Mouse (Mus musculus) CH12.LX (cell line): ENCODE measurements around the gene Lmbrd2.

Source experiments
- CTCF ChIP-seq, 2 experiments: IDR thresholded peaks in 1 of 2; conservative IDR thresholded peaks in 1 of 2; 2 replicates each; pipeline ENCODE4 v1.5.1; 2011 to 2012; ENCODE audit warnings: low read depth in 2 of 2, low read length in 2 of 2, improper control_type of control experiment in 1 of 2, inconsistent platforms in 1 of 2, mild to moderate bottlenecking in 1 of 2, moderate library complexity in 1 of 2
- ELF1 ChIP-seq: IDR thresholded peaks from 2 replicates; pipeline ENCODE4 v1.6.1; 2014; ENCODE audit warnings: low read depth, mild to moderate bottlenecking, inconsistent platforms, low read length, improper control_type of control experiment
- MAX ChIP-seq: IDR thresholded peaks from 2 replicates; pipeline ENCODE4 v1.6.1; 2011; ENCODE audit warnings: low read length, improper control_type of control experiment
- POLR2A ChIP-seq: IDR thresholded peaks from 2 replicates; pipeline ENCODE4 v1.6.1; 2011; ENCODE audit warnings: low read depth, mild to moderate bottlenecking, improper control_type of control experiment, low read length
- RCOR1 ChIP-seq: conservative IDR thresholded peaks from 2 replicates; pipeline ENCODE4 v1.6.1; 2012; ENCODE audit warnings: low read depth, mild to moderate bottlenecking, inconsistent platforms, low read length, improper control_type of control experiment
- SMC3 ChIP-seq: IDR thresholded peaks from 2 replicates; pipeline ENCODE4 v1.6.1; 2011; ENCODE audit warnings: low read depth, low read length, improper control_type of control experiment
- ZNF384 ChIP-seq: IDR thresholded peaks from 2 replicates; pipeline ENCODE4 v1.6.1; 2012; ENCODE audit warnings: low read depth, low read length, improper control_type of control experiment, inconsistent platforms

DNA sequence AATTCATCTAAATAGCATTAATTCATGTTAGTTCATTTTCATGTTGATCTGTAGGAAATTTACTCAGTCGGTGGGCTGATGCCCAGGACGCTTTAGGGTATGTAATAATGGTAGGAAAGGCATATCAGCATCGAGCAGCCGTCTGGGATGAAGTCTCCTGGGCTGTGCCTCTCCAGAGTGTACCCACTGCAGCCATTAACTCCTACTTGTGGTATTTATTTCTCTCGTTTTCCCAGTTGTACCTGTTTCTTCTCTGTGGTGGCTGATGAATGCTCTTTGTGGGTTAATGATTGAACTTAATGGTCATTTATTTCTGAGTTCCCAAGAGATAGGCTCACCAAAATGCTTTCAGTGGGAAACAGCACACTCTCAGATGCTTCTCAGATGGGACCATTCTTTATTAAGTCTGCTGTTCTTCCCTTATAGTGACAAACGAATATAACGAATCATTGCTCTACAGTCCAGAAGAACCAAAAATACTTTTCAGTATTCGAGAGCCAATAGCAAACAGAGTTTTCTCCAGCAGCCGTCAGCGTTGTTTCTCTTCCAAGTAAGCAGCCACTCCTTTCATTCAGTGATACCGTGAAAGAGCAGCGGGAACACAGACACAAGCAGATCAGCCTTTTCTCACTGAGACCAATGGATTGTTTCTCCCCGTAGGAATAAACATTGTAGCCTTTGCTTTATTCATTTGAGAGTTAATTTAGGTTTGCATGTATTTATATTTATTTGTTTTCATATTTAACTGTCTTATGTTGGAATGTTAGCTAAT, 33.9 kb upstream of the Lmbrd2 start:
- TF ChIP-seq ZNF384 (no peak), CTCF (conservative IDR thresholded peaks at IDR 0.05 in 1 of 2, IDR thresholded peaks at IDR 0.05 in 1 of 2; ENCODE audit: low read depth in 2 of 2, low read length in 2 of 2) (no peak), RCOR1 (no peak), ELF1 (no peak), POLR2A (no peak), MAX (no peak), SMC3 (no peak)
